Mouse (Mus musculus): ENCODE data around the gene Rab3gap2. TPM values are rescaled to one million over a fixed set of nuclear protein-coding genes. Genes with fewer than 3 reads are reported as not detected.

Gene Rab3gap2
- polyA plus RNA-seq, 2 experiments = 26.3 to 36.9 TPM

GRCm38 (mm10) chr1:185226889-185227288, 23.0 kb downstream of the Rab3gap2 start:
- H3K4me3 ChIP-seq (replicated peaks; ENCODE audit: low read length) = no peak overlapping the region
- 94% methylated on average over 6 of the region's 6 CpGs for WGBS
- DNase-seq (ENCODE audit: low spot score) = no peak

GRCm38 (mm10) chr1:185227766-185228165, 23.8 kb downstream of the Rab3gap2 start:
- 81% methylated on average over 7 of the region's 7 CpGs for WGBS
- Histone ChIP-seq H3K4me2 (replicated peaks; ENCODE audit: low read depth, low read length, severe bottlenecking) (no peak overlapping the region), H3K4me1 (ENCODE audit: control insufficient read depth, insufficient read depth, low read length) (0 out of 2 replicates have a peak, but pooled peaks cover 7% of the 10 kb centered on the region), H3K27ac (replicated peaks; ENCODE audit: low read depth, low read length) (no peak overlapping the region), H3K4me3 (replicated peaks; ENCODE audit: low read length) (no peak overlapping the region), H3K9ac (ENCODE audit: low read depth, low read length, severe bottlenecking) (no peak overlapping the region), H3K9me3 (ENCODE audit: control insufficient read depth, low read length) (no peaks in the 10 kb centered on the region), H3K36me3 (ENCODE audit: control insufficient read depth, insufficient read depth, low read length) (peaks cover 27% of the 10 kb centered on the region), H3K27me3 (ENCODE audit: control insufficient read depth, insufficient read depth, low read length) (no peaks in the 10 kb centered on the region)
- ATAC-seq (ENCODE audit: low FRiP score, low read depth) (no peak), DNase-seq (ENCODE audit: low spot score) (no peak)
- no peak for TF ChIP-seq POLR2A (IDR thresholded peaks at IDR 0.05; ENCODE audit: borderline replicate concordance, extremely low read depth, insufficient read depth, insufficient read length)

More at GRCm38 (mm10) chr1:185226889-185227288, 23.0 kb downstream of the Rab3gap2 start:
- no peaks in the 10 kb centered on the region for H3K27me3 ChIP-seq (ENCODE audit: control insufficient read depth, insufficient read depth, low read length)
- H3K9me3 ChIP-seq (ENCODE audit: control insufficient read depth, low read length) = no peaks in the 10 kb centered on the region
- H3K4me2 ChIP-seq (replicated peaks; ENCODE audit: low read depth, low read length, severe bottlenecking) = no peak overlapping the region
- no peak for ATAC-seq (ENCODE audit: low FRiP score, low read depth)
- no peak overlapping the region for H3K9ac ChIP-seq (ENCODE audit: low read depth, low read length, severe bottlenecking)
- H3K27ac ChIP-seq (replicated peaks; ENCODE audit: low read depth, low read length) = no peak overlapping the region
- no peak for TF ChIP-seq POLR2A (IDR thresholded peaks at IDR 0.05; ENCODE audit: borderline replicate concordance, extremely low read depth, insufficient read depth, insufficient read length)
- H3K4me1 ChIP-seq (ENCODE audit: control insufficient read depth, insufficient read depth, low read length) = 0 out of 2 replicates have a peak, but pooled peaks cover 7% of the 10 kb centered on the region
- H3K36me3 ChIP-seq (ENCODE audit: control insufficient read depth, insufficient read depth, low read length) = peaks cover 34% of the 10 kb centered on the region

- TF ChIP-seq POLR2A (IDR thresholded peaks at IDR 0.05; ENCODE audit: borderline replicate concordance, extremely low read depth, insufficient read depth, insufficient read length) = no peak
- H3K9me3 ChIP-seq (ENCODE audit: control insufficient read depth, low read length) = no peaks in the 10 kb centered on the region
- ATAC-seq (ENCODE audit: low FRiP score, low read depth) = 0 out of 2 replicates have a peak, but pooled peaks have one; percentile 34
- peak overlapping the region; percentile 62 for H3K27ac ChIP-seq (replicated peaks; ENCODE audit: low read depth, low read length)
- 45% methylated on average over 7 of the region's 7 CpGs for WGBS
- no peaks in the 10 kb centered on the region for H3K27me3 ChIP-seq (ENCODE audit: control insufficient read depth, insufficient read depth, low read length)
- DNase-seq (ENCODE audit: low spot score) = peak; percentile 32
- H3K4me3 ChIP-seq (replicated peaks; ENCODE audit: low read length) = no peak overlapping the region
- H3K9ac ChIP-seq (ENCODE audit: low read depth, low read length, severe bottlenecking) = no peak overlapping the region
- 0 out of 2 replicates have a peak, but pooled peaks cover 7% of the 10 kb centered on the region for H3K4me1 ChIP-seq (ENCODE audit: control insufficient read depth, insufficient read depth, low read length)
- peaks cover 20% of the 10 kb centered on the region for H3K36me3 ChIP-seq (ENCODE audit: control insufficient read depth, insufficient read depth, low read length)
- no peak overlapping the region for H3K4me2 ChIP-seq (replicated peaks; ENCODE audit: low read depth, low read length, severe bottlenecking)
Observed at GRCm38 (mm10) chr1:185229406-185230201, 25.7 kb downstream of the Rab3gap2 start.

- H3K9ac ChIP-seq (ENCODE audit: low read depth, low read length, severe bottlenecking) = no peak overlapping the region
- H3K27ac ChIP-seq (replicated peaks; ENCODE audit: low read depth, low read length) = no peak overlapping the region
- no peaks in the 10 kb centered on the region for H3K9me3 ChIP-seq (ENCODE audit: control insufficient read depth, low read length)
- no peaks in the 10 kb centered on the region for H3K4me1 ChIP-seq (ENCODE audit: control insufficient read depth, insufficient read depth, low read length)
- H3K36me3 ChIP-seq (ENCODE audit: control insufficient read depth, insufficient read depth, low read length) = peaks cover 49% of the 10 kb centered on the region
- DNase-seq (ENCODE audit: low spot score) (no peak), ATAC-seq (ENCODE audit: low FRiP score, low read depth) (no peak)
- no peak overlapping the region for H3K4me3 ChIP-seq (replicated peaks; ENCODE audit: low read length)
- no peak overlapping the region for H3K4me2 ChIP-seq (replicated peaks; ENCODE audit: low read depth, low read length, severe bottlenecking)
- no peak for TF ChIP-seq POLR2A (IDR thresholded peaks at IDR 0.05; ENCODE audit: borderline replicate concordance, extremely low read depth, insufficient read depth, insufficient read length)
- H3K27me3 ChIP-seq (ENCODE audit: control insufficient read depth, insufficient read depth, low read length) = no peaks in the 10 kb centered on the region
- 91% methylated on average over 5 of the region's 5 CpGs for WGBS
Observed at GRCm38 (mm10) chr1:185235837-185236236, 31.9 kb downstream of the Rab3gap2 start.

- no peak for DNase-seq (ENCODE audit: low spot score)
- Histone ChIP-seq H3K27ac (replicated peaks; ENCODE audit: low read depth, low read length) (no peak overlapping the region), H3K27me3 (ENCODE audit: control insufficient read depth, insufficient read depth, low read length) (no peaks in the 10 kb centered on the region), H3K9me3 (ENCODE audit: control insufficient read depth, low read length) (no peaks in the 10 kb centered on the region), H3K36me3 (ENCODE audit: control insufficient read depth, insufficient read depth, low read length) (peaks cover 55% of the 10 kb centered on the region), H3K4me2 (replicated peaks; ENCODE audit: low read depth, low read length, severe bottlenecking) (no peak overlapping the region), H3K4me1 (ENCODE audit: control insufficient read depth, insufficient read depth, low read length) (no peaks in the 10 kb centered on the region), H3K9ac (ENCODE audit: low read depth, low read length, severe bottlenecking) (no peak overlapping the region), H3K4me3 (replicated peaks; ENCODE audit: low read length) (no peak overlapping the region)
- no peak for TF ChIP-seq POLR2A (IDR thresholded peaks at IDR 0.05; ENCODE audit: borderline replicate concordance, extremely low read depth, insufficient read depth, insufficient read length)
- no peak for ATAC-seq (ENCODE audit: low FRiP score, low read depth)
- 87% methylated on average over 4 of the region's 4 CpGs for WGBS
Observed at GRCm38 (mm10) chr1:185236530-185236929, 32.6 kb downstream of the Rab3gap2 start.
